Mouse (Mus musculus): ENCODE results near the gene Mapk1.

DNA sequence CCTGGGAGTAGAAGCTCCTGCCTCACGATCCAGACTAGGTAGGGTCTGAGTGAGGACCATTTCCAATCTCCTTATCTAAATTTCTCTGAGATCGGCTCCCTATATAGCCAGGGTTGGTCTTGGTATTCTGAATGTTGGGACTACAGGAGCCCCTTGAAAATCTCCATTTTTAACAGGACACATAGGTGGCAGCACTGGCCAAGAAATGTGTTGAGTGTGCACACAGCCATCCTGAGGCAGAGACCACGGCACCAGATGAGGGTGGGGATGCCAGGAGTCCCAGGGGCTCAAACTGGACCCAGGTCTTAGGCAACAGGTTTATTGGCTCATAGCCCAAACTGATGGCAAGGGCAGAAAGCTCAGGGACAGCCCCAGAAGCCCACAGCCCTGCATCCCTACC, 105.2 kb downstream of the Mapk1 start:
- TF ChIP-seq POLR2A (IDR thresholded peaks at IDR 0.05; ENCODE audit: low read depth, low read length): no peak
- TF ChIP-seq CTCF (IDR thresholded peaks at IDR 0.05; ENCODE audit: extremely low read depth, insufficient read depth, insufficient read length, insufficient replicate concordance): no peak

Data from spleen, adult 2 months (tissue).